Mouse (Mus musculus) limb, embryonic 14.5 days (tissue): Measurements from ENCODE around the gene 5330417C22Rik. TPM values are rescaled to one million over a fixed set of nuclear protein-coding genes. Genes with fewer than 3 reads are reported as not detected.
A peak's percentile ranks its signal among the peaks of the same experiment; 100 is the strongest.

Experiments
- ATAC-seq: fragments of 200-750 bp; cut with Nextera tagmentation; 2 replicates; pipeline ENCODE4 v1.8.0; 2017; ENCODE audit warnings: low read depth, moderate number of reproducible peaks, moderate TSS enrichment; ENCODE audit not compliant: low FRiP score
- DNase-seq: peaks from one replicate; pipeline ENCODE4 v3.0.0-alpha.2; 2015; ENCODE audit warnings: low spot score
- H3K27ac ChIP-seq: fragments of 300-500 bp; sonication (generic); replicated peaks from 2 replicates; pipeline ENCODE4 v1.5.1; 2014; ENCODE audit warnings: low read depth, mild to moderate bottlenecking, low read length, moderate library complexity, mixed read lengths
- H3K27me3 ChIP-seq: fragments of 300-500 bp; sonication (generic); 2 replicates; pipeline ENCODE4 v1.6.1; 2014; ENCODE audit warnings: low read length, mixed read lengths; ENCODE audit not compliant: control insufficient read depth, insufficient read depth
- H3K36me3 ChIP-seq: fragments of 300-500 bp; sonication (generic); 2 replicates; pipeline ENCODE4 v1.6.1; 2014; ENCODE audit warnings: mild to moderate bottlenecking, low read length, moderate library complexity, mixed read lengths; ENCODE audit not compliant: control insufficient read depth, insufficient read depth
- H3K4me1 ChIP-seq: fragments of 300-500 bp; sonication (generic); 2 replicates; pipeline ENCODE4 v1.6.1; 2014; ENCODE audit warnings: antibody characterized with exemption, low read length, mixed read lengths; ENCODE audit not compliant: control insufficient read depth, insufficient read depth
- H3K4me2 ChIP-seq: fragments of 300-500 bp; sonication (generic); replicated peaks from 2 replicates; pipeline ENCODE4 v1.6.1; 2014; ENCODE audit warnings: low read depth, mild to moderate bottlenecking, low read length, moderate library complexity; ENCODE audit not compliant: severe bottlenecking
- H3K4me3 ChIP-seq: fragments of 300-500 bp; sonication (generic); replicated peaks from 2 replicates; pipeline ENCODE4 v1.5.1; 2014; ENCODE audit warnings: low read length
- H3K9ac ChIP-seq: fragments of 300-500 bp; sonication (generic); 2 replicates; pipeline ENCODE4 v1.6.1; 2014; ENCODE audit warnings: mild to moderate bottlenecking, low read depth, low read length, moderate library complexity; ENCODE audit not compliant: severe bottlenecking
- H3K9me3 ChIP-seq: fragments of 300-500 bp; sonication (generic); 2 replicates; pipeline ENCODE4 v1.6.1; 2016; ENCODE audit warnings: low read length; ENCODE audit not compliant: control insufficient read depth
- POLR2A ChIP-seq: fragments of 200-500 bp; IDR thresholded peaks from 2 replicates; pipeline ENCODE4 v1.8.0; 2012; ENCODE audit warnings: inconsistent platforms, mild to moderate bottlenecking, moderate library complexity, borderline replicate concordance; ENCODE audit not compliant: insufficient read depth, insufficient read length; ENCODE audit errors: extremely low read depth
- WGBS: fragments of 180-500 bp; shearing (Covaris S2); extraction: QIAGEN DNeasy Blood & Tissue Kit; methylation state at CpG from one replicate; pipeline ENCODE4 v1.1.7; 2014; 5-methylcytosine and 5-hydroxymethylcytosine counted together
- polyA plus RNA-seq, 2 experiments: library from polyadenylated mRNA; depleted of rRNA in 1 of 2; stranded (reverse) in 1 of 2; unstranded in 1 of 2; fragments of >200 nt; fragmentation: Nextera tagmentation in 1 of 2; extraction: Ambion mirVana in 1 of 2; gene quantifications; 2 replicates each; pipeline versions ENCODE4 v1.2.1 to v1.2.3; 2012 to 2014

5330417C22Rik gene
- polyA plus RNA-seq, 2 experiments = 0.39 to 0.83 TPM

DNA sequence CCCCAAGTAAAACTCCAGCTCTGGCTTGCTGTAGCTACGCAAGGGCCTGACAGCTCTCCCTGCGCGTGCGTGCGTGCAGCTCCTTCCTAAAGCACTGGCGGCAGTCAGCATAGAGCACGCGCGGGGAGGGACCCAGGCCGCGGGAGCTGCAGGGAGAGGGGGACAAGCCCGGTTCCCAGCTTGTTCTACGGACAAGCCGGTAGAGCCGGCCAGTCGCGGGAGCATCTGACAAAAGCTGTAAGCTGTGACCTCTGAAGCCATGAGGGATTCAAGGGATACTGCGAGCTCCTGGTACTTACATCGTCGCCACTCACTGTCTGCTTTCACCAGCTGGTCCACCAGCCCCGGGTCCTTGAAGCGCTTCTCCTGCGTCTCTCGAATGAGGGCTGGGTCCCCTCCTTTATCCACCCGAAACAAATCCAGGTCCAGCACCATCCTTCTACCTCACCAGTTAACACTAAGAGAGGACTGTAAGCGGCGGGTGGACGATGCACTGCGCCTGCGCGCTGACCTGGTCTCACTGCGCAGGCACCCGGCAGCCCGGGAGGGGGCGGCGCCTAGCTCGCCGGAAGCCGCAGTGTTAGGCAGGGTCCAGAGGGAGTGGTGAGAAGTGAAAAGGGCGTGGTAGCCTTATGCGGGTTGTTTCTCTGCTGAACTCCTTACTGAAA lies 91.5 kb downstream of the 5330417C22Rik start, which contains the start of gene Sars:
Sars (minus strand) TSS at position 512 of the 668 bp plus-strand sequence.
- ATAC-seq = peak; percentile 97

DNA sequence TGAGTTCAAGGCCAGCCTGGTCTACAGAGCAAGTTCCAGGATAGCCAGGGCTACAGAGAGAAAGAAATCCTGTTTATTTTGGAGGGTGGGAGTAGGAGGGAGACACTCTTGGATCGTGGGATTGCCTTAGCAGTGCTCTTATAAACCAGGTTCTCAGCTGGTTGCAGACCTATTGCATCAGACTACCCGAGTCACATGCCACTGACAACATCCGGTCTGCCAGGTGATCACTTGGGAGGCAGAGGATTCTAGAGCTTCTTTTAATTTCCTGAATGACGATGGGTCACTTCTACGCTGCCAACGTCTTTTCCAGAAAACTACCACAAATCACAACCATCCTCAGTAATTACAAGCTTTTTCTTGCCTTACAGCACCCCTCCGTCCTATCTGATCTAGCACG lies 92.3 kb downstream of the 5330417C22Rik start:
- Histone ChIP-seq H3K36me3 (no peaks in the 10 kb centered on the region), H3K9me3 (no peaks in the 10 kb centered on the region), H3K4me1 (peaks cover 17% of the 10 kb centered on the region), H3K27me3 (no peaks in the 10 kb centered on the region), H3K4me3 (peak overlapping the region; percentile 88), H3K4me2 (peak overlapping the region; percentile 75), H3K27ac (no peak overlapping the region), H3K9ac (peak overlapping the region; percentile 77)
- TF ChIP-seq POLR2A = no peak
- 20% methylated on average over 8 of the region's 8 CpGs for WGBS
- DNase-seq (no peak), ATAC-seq (no peak)

More for the DNA sequence above, 91.5 kb downstream of the 5330417C22Rik start, which contains the start of gene Sars:
- Histone ChIP-seq H3K9me3 (no peaks in the 10 kb centered on the region), H3K4me2 (peak within 1 kb of the TSS; percentile 75), H3K36me3 (no peaks in the 10 kb centered on the region), H3K27ac (peak within 1 kb of the TSS; percentile 85), H3K4me3 (peak within 1 kb of the TSS; percentile 88), H3K4me1 (peaks cover 17% of the 10 kb centered on the region), H3K27me3 (no peaks in the 10 kb centered on the region), H3K9ac (peak within 1 kb of the TSS; percentile 77)
- DNase-seq = peak; percentile 95
- WGBS = under 1% methylated on average over 41 of the region's 41 CpGs
- peak; percentile 21; the same call in 1 of the 2 replicates for TF ChIP-seq POLR2A

DNA sequence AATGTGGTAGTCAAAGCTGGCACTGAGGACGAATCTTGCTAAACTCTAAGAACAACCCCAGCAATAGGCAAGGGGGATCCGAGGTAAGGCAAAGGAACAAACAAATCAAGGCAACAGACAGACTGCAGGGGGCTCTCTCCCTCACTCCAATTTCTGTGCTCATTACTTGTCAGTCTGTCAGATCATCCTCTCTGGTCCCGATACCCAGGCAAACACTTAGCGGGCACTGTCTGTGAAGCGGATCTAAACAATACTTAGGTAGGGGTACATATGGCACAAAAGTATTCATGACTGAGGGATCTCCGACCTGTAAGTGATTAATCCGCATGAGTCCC lies 100.0 kb downstream of the 5330417C22Rik start:
- no peak overlapping the region for H3K9ac ChIP-seq
- H3K27ac ChIP-seq = no peak overlapping the region
- no peaks in the 10 kb centered on the region for H3K4me1 ChIP-seq
- WGBS = 84% methylated on average over 7 of the region's 7 CpGs
- H3K27me3 ChIP-seq = no peaks in the 10 kb centered on the region
- no peak overlapping the region for H3K4me3 ChIP-seq
- no peaks in the 10 kb centered on the region for H3K9me3 ChIP-seq
- H3K36me3 ChIP-seq = peaks cover 51% of the 10 kb centered on the region
- DNase-seq = no peak
- no peak for TF ChIP-seq POLR2A
- H3K4me2 ChIP-seq = no peak overlapping the region
- no peak for ATAC-seq

DNA sequence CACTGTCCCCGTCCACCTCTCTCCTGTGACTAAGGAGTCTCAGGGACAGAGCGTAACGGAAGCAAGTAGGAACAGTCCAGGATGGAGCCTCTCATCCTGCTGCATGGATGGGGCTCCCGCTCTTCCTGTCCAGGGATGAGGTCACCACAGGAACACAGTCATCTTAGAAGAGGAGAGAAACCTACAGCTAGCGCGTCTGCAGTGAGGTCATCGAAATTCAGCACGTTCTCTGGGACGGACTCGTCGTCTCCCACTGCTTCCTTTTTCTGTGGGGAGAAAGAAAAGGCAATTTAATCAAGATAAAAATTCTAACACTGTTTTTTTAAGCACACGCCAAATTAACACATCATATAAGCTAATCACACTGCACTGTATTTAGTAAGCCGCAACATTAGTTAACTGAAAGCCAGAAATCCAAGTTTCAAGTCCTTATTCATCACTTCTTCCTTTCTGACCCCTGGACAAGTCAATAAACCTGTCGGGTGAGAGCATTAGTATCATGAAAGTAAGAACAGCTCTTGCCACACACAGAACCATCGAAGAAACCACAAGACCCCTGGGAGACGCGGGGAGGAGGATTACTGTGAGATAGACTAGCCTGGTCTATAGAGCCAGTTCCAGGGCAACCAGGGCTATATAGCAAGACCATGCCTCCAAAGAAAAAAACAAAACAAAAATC lies 100.5 kb downstream of the 5330417C22Rik start:
- no peak overlapping the region for H3K4me3 ChIP-seq
- WGBS = 89% methylated on average over 17 of the region's 17 CpGs
- no peak overlapping the region for H3K9ac ChIP-seq
- DNase-seq (no peak), ATAC-seq (no peak)
- TF ChIP-seq POLR2A = no peak
- no peaks in the 10 kb centered on the region for H3K9me3 ChIP-seq
- H3K4me2 ChIP-seq = no peak overlapping the region
- H3K27me3 ChIP-seq = no peaks in the 10 kb centered on the region
- peaks cover 57% of the 10 kb centered on the region for H3K36me3 ChIP-seq
- H3K4me1 ChIP-seq = no peaks in the 10 kb centered on the region
- no peak overlapping the region for H3K27ac ChIP-seq

DNA sequence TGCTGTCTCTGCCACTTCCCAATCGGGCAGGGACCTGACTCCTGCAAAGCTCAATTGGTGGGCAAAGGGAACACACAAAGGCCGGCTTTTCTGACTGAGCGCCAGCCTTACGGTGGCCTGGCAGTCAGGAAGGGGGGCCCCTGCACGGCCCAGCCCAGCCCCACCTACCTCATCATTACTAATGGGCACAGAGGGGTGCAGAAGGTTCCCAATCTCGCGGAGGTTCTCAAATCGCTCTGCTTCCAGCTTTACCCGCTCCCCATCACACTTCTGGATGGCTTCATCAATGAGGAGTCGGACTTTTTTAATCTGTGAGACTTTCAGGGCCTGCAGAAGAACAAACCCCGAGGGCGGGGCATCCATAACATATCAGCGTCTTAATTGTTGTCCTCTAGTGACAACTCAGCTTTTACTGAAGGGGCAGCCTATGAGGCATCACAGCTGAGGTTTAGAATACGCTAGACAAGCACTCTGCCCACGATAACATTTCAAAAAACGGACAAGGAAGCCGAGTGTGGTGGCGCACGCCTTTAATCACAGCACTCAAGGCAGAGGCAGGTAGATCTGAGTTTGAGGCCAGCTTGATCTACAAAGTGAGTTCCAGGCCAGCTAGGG lies 102.3 kb downstream of the 5330417C22Rik start:
- H3K4me1 ChIP-seq = no peaks in the 10 kb centered on the region
- H3K9me3 ChIP-seq = no peaks in the 10 kb centered on the region
- H3K4me3 ChIP-seq = no peak overlapping the region
- WGBS = 60% methylated on average over 19 of the region's 19 CpGs
- no peak overlapping the region for H3K27ac ChIP-seq
- no peak overlapping the region for H3K4me2 ChIP-seq
- ATAC-seq = no peak
- no peaks in the 10 kb centered on the region for H3K27me3 ChIP-seq
- TF ChIP-seq POLR2A = no peak
- H3K9ac ChIP-seq = no peak overlapping the region
- DNase-seq = no peak
- H3K36me3 ChIP-seq = peaks cover 69% of the 10 kb centered on the region
